Mouse (Mus musculus) forebrain, embryonic 14.5 days (tissue): Measurements from ENCODE around the gene Myo5a. TPM values are rescaled to one million over a fixed set of nuclear protein-coding genes. Genes with fewer than 3 reads are reported as not detected.

Source experiments
- ATAC-seq: fragments of 200-750 bp; cut with Nextera tagmentation; 2 replicates; pipeline ENCODE4 v1.8.0; 2017; ENCODE audit warnings: mild to moderate bottlenecking, moderate library complexity
- DNase-seq: peaks from one replicate; pipeline ENCODE4 v3.0.0-alpha.2; 2015; ENCODE audit warnings: low spot score
- H3K27ac ChIP-seq: fragments of 300-500 bp; sonication (generic); 2 replicates; pipeline ENCODE4 v1.5.1; 2014; ENCODE audit warnings: low read depth, mild to moderate bottlenecking, control low read depth, low read length, moderate library complexity
- H3K27me3 ChIP-seq: fragments of 300-500 bp; sonication (generic); replicated peaks from 2 replicates; pipeline ENCODE4 v1.6.1; 2014; ENCODE audit warnings: low read length, control low read depth, mixed read lengths; ENCODE audit not compliant: control insufficient read depth, insufficient read depth
- H3K36me3 ChIP-seq: fragments of 300-500 bp; sonication (generic); 2 replicates; pipeline ENCODE4 v1.6.1; 2014; ENCODE audit warnings: low read length, control low read depth; ENCODE audit not compliant: control insufficient read depth, insufficient read depth
- H3K4me1 ChIP-seq: fragments of 300-500 bp; sonication (generic); 2 replicates; pipeline ENCODE4 v1.6.1; 2014; ENCODE audit warnings: antibody characterized with exemption, low read length, control low read depth; ENCODE audit not compliant: control insufficient read depth, insufficient read depth
- H3K4me2 ChIP-seq: fragments of 300-500 bp; sonication (generic); 2 replicates; pipeline ENCODE4 v1.6.1; 2014; ENCODE audit warnings: mild to moderate bottlenecking, control low read depth, low read length
- H3K4me3 ChIP-seq: fragments of 300-500 bp; sonication (generic); 2 replicates; pipeline ENCODE4 v1.5.1; 2014; ENCODE audit warnings: low read depth, low read length, control low read depth
- H3K9ac ChIP-seq: fragments of 300-500 bp; sonication (generic); 2 replicates; pipeline ENCODE4 v1.6.1; 2014; ENCODE audit warnings: mild to moderate bottlenecking, low read length, control low read depth, moderate library complexity
- H3K9me3 ChIP-seq: fragments of 300-500 bp; sonication (generic); replicated peaks from 2 replicates; pipeline ENCODE4 v1.6.1; 2016; ENCODE audit warnings: low read length, control low read depth, mixed read lengths; ENCODE audit not compliant: control insufficient read depth
- WGBS: fragments of 180-500 bp; shearing (Covaris S2); extraction: QIAGEN DNeasy Blood & Tissue Kit; methylation state at CpG from one replicate; pipeline ENCODE4 v1.1.7; 2014; 5-methylcytosine and 5-hydroxymethylcytosine counted together
- polyA plus RNA-seq: library from polyadenylated mRNA; unstranded; fragments of >200 nt; fragmentation: Nextera tagmentation; extraction: Ambion mirVana; gene quantifications from 2 replicates; pipeline ENCODE4 v1.2.1, GENCODE M21; 2014

The Myo5a gene
- polyA plus RNA-seq, 1 experiment from 2014 or later = 23.9 TPM

DNA sequence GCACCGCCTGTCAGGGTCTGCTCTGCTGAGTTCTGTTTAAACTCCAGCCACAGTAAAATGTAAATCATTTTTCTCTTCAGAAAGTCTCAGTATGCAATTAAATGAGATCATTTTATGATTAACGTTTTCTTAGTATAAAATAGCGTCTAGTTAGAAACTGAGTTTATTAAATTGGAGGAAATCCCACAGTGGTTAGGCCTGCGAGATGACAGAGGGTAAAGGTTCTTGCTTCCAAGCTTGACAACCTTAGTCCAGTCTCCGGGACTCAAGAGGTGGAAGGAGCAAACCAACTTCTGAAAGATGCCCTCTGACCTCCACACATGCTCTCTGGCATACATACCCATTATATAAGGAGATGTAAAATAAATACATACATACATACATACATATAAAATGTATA lies 15.8 kb upstream of the Myo5a start:
- 94% methylated on average over 5 of the region's 5 CpGs for WGBS
- no peak for ATAC-seq
- no peak overlapping the region for H3K4me2 ChIP-seq

DNA sequence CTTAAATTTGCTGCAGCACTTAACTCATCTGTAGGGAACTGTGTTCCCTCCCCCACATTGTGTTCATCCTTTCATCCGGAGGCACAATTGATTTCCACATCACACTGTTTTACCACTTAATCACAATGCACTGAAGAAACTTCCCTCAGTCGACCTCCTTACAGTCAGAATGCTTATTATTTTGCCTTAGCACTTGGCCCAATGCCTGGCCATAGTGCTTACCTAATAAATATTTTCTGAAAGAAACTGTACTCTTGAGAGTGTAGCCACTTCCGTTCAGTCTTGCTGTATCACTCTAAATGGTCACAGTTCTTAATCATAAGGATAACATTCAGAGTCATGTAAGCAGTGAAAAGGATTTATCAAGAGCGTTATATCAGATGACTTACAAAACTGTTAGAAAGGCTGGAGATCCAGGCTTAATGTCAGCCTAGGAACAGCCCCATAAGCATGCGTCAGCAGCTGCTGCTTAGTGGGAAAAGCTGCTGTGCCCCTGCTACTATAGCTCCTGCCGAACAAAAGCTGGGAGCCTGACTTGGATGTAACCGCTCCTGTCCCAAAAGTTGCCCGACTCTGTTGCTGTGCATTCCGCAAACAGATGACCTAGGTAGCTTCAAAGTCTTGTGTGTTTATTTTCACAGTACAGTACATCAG lies 6.0 kb upstream of the Myo5a start:
- Histone ChIP-seq H3K9me3 (no peaks in the 10 kb centered on the region), H3K9ac (no peak overlapping the region), H3K4me1 (no peaks in the 10 kb centered on the region), H3K27me3 (no peaks in the 10 kb centered on the region), H3K4me2 (no peak overlapping the region), H3K36me3 (no peaks in the 10 kb centered on the region), H3K4me3 (no peak overlapping the region), H3K27ac (no peak overlapping the region)
- DNase-seq (no peak), ATAC-seq (no peak)
- 72% methylated on average over 9 of the region's 9 CpGs for WGBS

More for the DNA sequence above, 15.8 kb upstream of the Myo5a start:
- Histone ChIP-seq H3K27ac (no peak overlapping the region), H3K27me3 (no peaks in the 10 kb centered on the region), H3K4me3 (no peak overlapping the region), H3K4me1 (no peaks in the 10 kb centered on the region), H3K36me3 (peaks cover 18% of the 10 kb centered on the region), H3K9me3 (no peaks in the 10 kb centered on the region), H3K9ac (no peak overlapping the region)
- DNase-seq = no peak

DNA sequence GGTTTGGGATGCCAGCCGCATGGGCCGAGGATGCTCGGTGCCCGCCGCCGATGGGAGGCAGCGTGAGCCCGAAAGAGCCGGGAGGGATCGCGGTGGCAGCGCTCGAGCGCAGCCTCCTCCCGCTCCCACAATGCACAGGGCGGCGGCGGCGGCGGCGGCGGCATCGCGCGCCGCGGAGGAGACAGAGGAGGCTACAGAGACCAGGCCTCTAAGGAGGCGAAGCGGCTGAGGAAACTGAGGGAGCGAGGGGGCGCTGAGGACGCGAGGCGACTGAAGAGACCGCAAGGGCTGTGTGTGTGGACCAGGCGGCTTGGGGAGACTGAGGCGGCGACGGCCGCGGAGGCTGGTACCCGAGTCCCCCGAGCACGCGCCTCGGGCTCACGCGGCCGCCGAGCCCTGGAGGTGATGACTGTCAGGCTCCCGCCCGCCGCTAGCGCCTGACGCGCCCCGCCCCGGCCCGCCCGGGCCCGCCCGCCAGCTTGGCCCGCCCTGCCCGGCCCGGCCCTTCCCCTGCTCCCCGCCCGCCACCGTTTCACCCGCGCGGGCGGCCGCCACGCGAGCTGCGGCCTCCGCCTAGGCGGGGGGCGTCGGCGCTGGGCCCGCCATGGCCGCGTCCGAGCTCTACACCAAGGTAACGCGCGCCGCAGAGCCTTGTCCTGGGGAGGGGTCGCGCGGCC lies 352 bp downstream of the Myo5a start:
- peak overlapping the region; percentile 69 for H3K4me2 ChIP-seq
- WGBS = under 1% methylated on average over 34 of the region's 92 CpGs
- no peaks in the 10 kb centered on the region for H3K27me3 ChIP-seq
- peaks cover 10% of the 10 kb centered on the region for H3K4me1 ChIP-seq
- peak overlapping the region; percentile 95 for H3K4me3 ChIP-seq
- H3K36me3 ChIP-seq = no peaks in the 10 kb centered on the region
- H3K27ac ChIP-seq = peak overlapping the region; percentile 98
- peak overlapping the region; percentile 96 for H3K9ac ChIP-seq
- peak; percentile 95 for ATAC-seq
- peak; percentile 89 for DNase-seq
- H3K9me3 ChIP-seq = no peaks in the 10 kb centered on the region

DNA sequence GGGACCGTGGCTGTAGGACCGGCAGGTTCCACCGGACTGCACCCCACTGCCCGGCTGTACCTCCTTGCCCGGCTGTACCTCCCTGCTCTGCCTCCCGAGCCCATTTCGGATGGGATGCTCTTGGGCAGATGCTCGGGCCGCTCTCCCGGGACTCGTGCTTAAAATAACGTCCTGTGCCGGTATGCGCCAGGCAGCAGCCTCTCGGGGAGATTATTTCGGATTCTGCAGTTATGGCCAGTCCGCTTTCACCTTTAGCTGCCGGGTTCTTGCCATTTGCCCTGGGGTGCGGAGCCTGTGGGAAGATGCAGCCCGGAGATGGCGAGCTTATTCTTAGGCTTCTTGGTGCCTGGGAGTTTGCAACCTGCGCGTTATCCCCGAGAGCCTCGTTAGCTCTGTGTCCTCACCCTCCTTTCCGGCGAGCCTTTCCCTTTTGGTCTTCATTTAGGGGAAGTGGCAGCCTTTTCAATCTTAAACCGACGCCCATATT lies 934 bp downstream of the Myo5a start:
- peak; percentile 54 for DNase-seq
- no peaks in the 10 kb centered on the region for H3K36me3 ChIP-seq
- H3K27ac ChIP-seq = peak overlapping the region; percentile 98
- WGBS = under 1% methylated on average over 29 of the region's 29 CpGs
- no peaks in the 10 kb centered on the region for H3K9me3 ChIP-seq
- no peaks in the 10 kb centered on the region for H3K27me3 ChIP-seq
- H3K4me3 ChIP-seq = peak overlapping the region; percentile 95
- peaks cover 10% of the 10 kb centered on the region for H3K4me1 ChIP-seq
- ATAC-seq = peak; percentile 6; the same call in 1 of the 2 replicates
- peak overlapping the region; percentile 96 for H3K9ac ChIP-seq
- H3K4me2 ChIP-seq = peak overlapping the region; percentile 69

DNA sequence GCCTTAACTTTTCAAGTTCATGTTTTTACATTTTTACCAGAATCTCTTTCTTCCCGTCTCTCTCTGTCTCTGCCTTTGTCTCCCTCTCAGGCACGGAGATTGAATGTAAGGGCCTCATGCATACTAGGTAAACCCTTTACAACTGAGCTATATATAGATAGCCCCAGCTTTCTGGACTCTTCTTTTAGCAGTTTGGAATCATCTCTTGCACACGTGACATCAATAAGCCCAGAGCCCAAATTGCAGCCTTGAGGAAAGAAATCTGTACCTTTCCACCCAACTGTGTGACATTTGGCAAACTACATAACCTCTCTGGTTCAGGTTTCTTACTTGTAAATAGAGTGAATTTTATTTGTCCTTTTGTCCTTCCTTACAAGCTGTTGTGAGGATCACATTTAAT lies 1.5 kb downstream of the Myo5a start:
- no peak overlapping the region for H3K27ac ChIP-seq
- peak overlapping the region; percentile 69 for H3K4me2 ChIP-seq
- no peak for DNase-seq
- ATAC-seq = no peak
- H3K36me3 ChIP-seq = no peaks in the 10 kb centered on the region
- H3K9me3 ChIP-seq = no peaks in the 10 kb centered on the region
- H3K27me3 ChIP-seq = no peaks in the 10 kb centered on the region
- WGBS = 2% methylated on average over 3 of the region's 3 CpGs
- peaks cover 10% of the 10 kb centered on the region for H3K4me1 ChIP-seq
- peak overlapping the region; percentile 96 for H3K9ac ChIP-seq
- peak overlapping the region; percentile 95 for H3K4me3 ChIP-seq

DNA sequence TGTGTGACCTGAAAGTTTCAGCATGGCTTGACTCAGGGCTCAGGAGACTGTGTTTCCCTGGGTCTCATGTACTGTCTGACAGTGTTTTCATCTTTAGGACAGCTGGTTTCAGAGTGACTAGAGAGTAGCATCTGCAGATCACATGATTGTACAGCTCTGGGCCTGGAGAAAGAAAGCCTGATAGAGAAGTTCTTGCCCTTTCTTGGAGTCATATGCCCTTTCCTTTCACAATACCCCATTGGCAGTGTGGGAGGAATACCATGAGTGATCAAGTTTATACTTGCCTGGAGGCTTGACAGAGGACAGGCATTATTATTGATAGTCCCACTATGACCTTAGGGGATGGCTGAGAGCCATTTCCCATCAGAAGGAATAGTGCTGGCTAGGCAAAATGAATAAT lies 6.4 kb downstream of the Myo5a start:
- H3K27ac ChIP-seq = no peak overlapping the region
- H3K36me3 ChIP-seq = no peaks in the 10 kb centered on the region
- ATAC-seq = no peak
- no peak overlapping the region for H3K9ac ChIP-seq
- H3K27me3 ChIP-seq = no peaks in the 10 kb centered on the region
- H3K9me3 ChIP-seq = no peaks in the 10 kb centered on the region
- H3K4me2 ChIP-seq = no peak overlapping the region
- H3K4me1 ChIP-seq = peaks cover 10% of the 10 kb centered on the region
- H3K4me3 ChIP-seq = no peak overlapping the region
- no peak for DNase-seq

DNA sequence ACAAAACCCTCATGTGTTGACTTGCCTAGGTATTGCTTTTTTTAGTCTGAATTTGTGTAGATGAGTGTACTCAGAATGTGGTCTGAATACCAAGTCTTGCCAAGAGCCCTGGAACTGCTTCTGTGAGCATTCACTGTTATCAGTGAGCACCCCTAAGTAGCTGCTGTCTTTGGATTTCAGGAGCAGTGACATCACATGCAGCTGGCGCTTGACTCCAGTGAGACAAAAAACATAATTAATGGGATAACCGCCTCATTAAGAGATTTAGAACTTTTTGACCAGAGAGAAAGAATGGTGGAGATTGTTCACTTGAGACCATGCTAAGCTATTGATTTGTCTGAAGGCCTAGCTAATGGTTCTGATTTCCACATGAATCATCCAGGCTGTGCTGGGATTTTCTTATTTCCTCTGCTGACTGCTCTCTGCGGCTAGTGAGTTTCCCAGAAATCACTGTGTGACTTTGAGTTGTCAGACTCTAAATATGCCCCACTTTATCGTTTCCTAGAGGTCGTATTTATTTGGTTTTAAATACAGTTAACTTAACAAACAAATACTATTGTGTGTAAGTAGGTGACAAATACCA lies 14.5 kb downstream of the Myo5a start:
- H3K4me2 ChIP-seq = no peak overlapping the region
- H3K27me3 ChIP-seq = no peaks in the 10 kb centered on the region
- DNase-seq = peak; percentile 70
- ATAC-seq = peak; percentile 91
- no peak overlapping the region for H3K4me3 ChIP-seq
- 0 out of 2 replicates have a peak overlapping the region, but pooled peaks have one; percentile 33 for H3K27ac ChIP-seq
- no peak overlapping the region for H3K9ac ChIP-seq
- WGBS = 34% methylated on average over 5 of the region's 5 CpGs
- peaks cover 5% of the 10 kb centered on the region; the same call in 1 of the 2 replicates for H3K4me1 ChIP-seq
- H3K9me3 ChIP-seq = no peaks in the 10 kb centered on the region
- H3K36me3 ChIP-seq = no peaks in the 10 kb centered on the region

DNA sequence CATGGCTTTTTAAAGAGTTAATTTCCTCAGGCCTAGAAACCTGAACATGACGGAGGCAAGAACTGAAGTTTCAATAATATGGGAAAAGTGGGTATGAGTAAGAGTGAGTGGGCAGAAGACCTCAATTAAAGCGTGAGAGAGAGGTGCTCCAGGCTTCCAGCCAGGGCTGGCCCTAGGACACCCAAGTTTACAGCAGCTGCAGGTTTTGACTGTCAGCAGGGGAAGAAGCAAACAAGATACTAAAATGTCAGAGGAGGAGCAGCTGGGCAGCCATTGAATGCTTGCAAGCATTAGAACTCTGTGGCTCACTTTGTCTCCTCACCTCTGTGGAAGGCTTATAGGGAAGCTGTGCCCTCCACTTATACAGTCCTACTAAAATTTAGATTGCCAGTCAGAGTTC lies 17.0 kb downstream of the Myo5a start:
- Histone ChIP-seq H3K27ac (no peak overlapping the region), H3K4me3 (no peak overlapping the region), H3K9me3 (no peaks in the 10 kb centered on the region), H3K4me1 (peaks cover 5% of the 10 kb centered on the region; the same call in 1 of the 2 replicates), H3K9ac (no peak overlapping the region), H3K27me3 (no peaks in the 10 kb centered on the region), H3K4me2 (no peak overlapping the region), H3K36me3 (no peaks in the 10 kb centered on the region)
- no peak for ATAC-seq
- DNase-seq = no peak
- 77% methylated on average over 2 of the region's 2 CpGs for WGBS

DNA sequence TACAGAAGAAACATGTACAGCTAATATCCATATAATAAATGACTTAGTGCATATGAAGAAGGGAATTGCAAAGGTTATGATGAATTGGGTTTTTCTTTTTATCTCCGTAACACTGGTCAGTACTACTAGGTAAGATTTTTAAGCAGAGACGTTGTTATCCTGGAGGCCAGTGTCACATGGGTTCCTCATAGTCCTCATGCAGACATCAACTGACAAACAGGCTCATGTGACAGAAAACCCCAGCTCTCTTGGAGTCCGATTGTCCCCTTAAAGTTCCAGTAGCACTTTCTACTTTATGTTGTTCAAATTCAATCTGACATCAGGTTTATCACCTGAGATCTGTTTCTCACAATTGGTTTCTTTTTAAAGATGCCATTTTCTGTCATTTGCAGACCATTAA lies 18.5 kb downstream of the Myo5a start:
- H3K27me3 ChIP-seq = no peaks in the 10 kb centered on the region
- H3K4me2 ChIP-seq = no peak overlapping the region
- H3K9me3 ChIP-seq = no peaks in the 10 kb centered on the region
- ATAC-seq (no peak), DNase-seq (no peak)
- H3K4me3 ChIP-seq = no peak overlapping the region
- peaks cover 5% of the 10 kb centered on the region; the same call in 1 of the 2 replicates for H3K4me1 ChIP-seq
- H3K27ac ChIP-seq = no peak overlapping the region
- WGBS = 87% methylated on average over 3 of the region's 3 CpGs
- H3K36me3 ChIP-seq = no peaks in the 10 kb centered on the region
- H3K9ac ChIP-seq = no peak overlapping the region
